Mouse (Mus musculus) limb, embryonic 13.5 days (tissue): ENCODE data around the gene Anpep. TPM values are rescaled to one million over a fixed set of nuclear protein-coding genes. Genes with fewer than 3 reads are reported as not detected.

Experiments
- ATAC-seq: fragments of 200-750 bp; cut with Nextera tagmentation; 2 replicates; pipeline ENCODE4 v1.8.0; 2017; ENCODE audit warnings: low read depth, moderate number of reproducible peaks, moderate TSS enrichment; ENCODE audit not compliant: low FRiP score
- H3K27ac ChIP-seq: fragments of 300-500 bp; sonication (generic); 2 replicates; pipeline ENCODE4 v1.5.1; 2015; ENCODE audit warnings: inconsistent platforms, mild to moderate bottlenecking, moderate library complexity
- H3K27me3 ChIP-seq: fragments of 300-500 bp; sonication (generic); 2 replicates; pipeline ENCODE4 v1.6.1; 2015; ENCODE audit warnings: mild to moderate bottlenecking, inconsistent platforms
- H3K36me3 ChIP-seq: fragments of 300-500 bp; sonication (generic); 2 replicates; pipeline ENCODE4 v1.6.1; 2015; ENCODE audit warnings: inconsistent platforms, mild to moderate bottlenecking, moderate library complexity
- H3K4me1 ChIP-seq: fragments of 300-500 bp; sonication (generic); 2 replicates; pipeline ENCODE4 v1.6.1; 2015; ENCODE audit warnings: inconsistent platforms
- H3K4me2 ChIP-seq: fragments of 300-500 bp; sonication (generic); replicated peaks from 2 replicates; pipeline ENCODE4 v1.6.1; 2015; ENCODE audit warnings: inconsistent platforms, mild to moderate bottlenecking, moderate library complexity
- H3K4me3 ChIP-seq: fragments of 300-500 bp; sonication (generic); 2 replicates; pipeline ENCODE4 v1.5.1; 2015; ENCODE audit warnings: moderate library complexity, mild to moderate bottlenecking, inconsistent platforms
- H3K9ac ChIP-seq: fragments of 300-500 bp; sonication (generic); 2 replicates; pipeline ENCODE4 v1.6.1; 2015; ENCODE audit warnings: mild to moderate bottlenecking, inconsistent platforms
- H3K9me3 ChIP-seq: fragments of 300-500 bp; sonication (generic); 2 replicates; pipeline ENCODE4 v1.6.1; 2016; ENCODE audit warnings: inconsistent platforms
- WGBS: fragments of 180-500 bp; shearing (Covaris S2); methylation state at CpG from one replicate; pipeline ENCODE4 v1.1.7; 2015; 5-methylcytosine and 5-hydroxymethylcytosine counted together
- polyA plus RNA-seq: library from polyadenylated mRNA; unstranded; fragments of >200 nt; fragmentation: Nextera tagmentation; extraction: Ambion mirVana; gene quantifications from 2 replicates; pipeline ENCODE4 v1.2.1, GENCODE M21; 2015

Anpep gene
- polyA plus RNA-seq, 1 experiment from 2014 or later: 15.2 TPM

GRCm38 (mm10) chr7:79883613-79884334 lies 22.9 kb upstream of the Anpep start:
- Histone ChIP-seq H3K4me2 (no peak overlapping the region), H3K4me3 (no peak overlapping the region), H3K27ac (no peak overlapping the region), H3K9ac (no peak overlapping the region), H3K27me3 (no peaks in the 10 kb centered on the region), H3K36me3 (peaks cover 53% of the 10 kb centered on the region), H3K9me3 (no peaks in the 10 kb centered on the region), H3K4me1 (peaks cover 14% of the 10 kb centered on the region)
- no peak for ATAC-seq
- WGBS: 90% methylated on average over 7 of the region's 7 CpGs

DNA sequence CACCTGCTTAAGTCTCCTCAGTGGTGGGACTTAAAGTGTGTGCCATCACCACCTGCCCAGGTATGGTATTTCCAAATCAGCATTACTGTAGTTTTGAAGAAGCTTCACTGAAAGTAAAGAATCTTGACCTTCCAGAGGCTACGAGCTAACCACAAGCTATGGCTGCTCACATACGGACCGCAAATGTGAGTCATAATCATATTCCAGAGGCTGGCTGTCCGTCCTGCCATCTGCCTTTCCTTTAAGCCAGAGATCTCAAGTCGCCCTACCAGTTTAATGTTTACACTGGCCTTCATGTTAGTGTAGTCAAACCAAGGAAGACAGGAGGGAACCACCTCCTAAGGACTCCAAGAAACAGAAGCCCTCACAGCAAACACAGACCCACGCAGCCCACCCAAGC lies 21.0 kb upstream of the Anpep start:
- Histone ChIP-seq H3K9ac (no peak overlapping the region), H3K36me3 (peaks cover 52% of the 10 kb centered on the region), H3K27me3 (no peaks in the 10 kb centered on the region), H3K4me2 (no peak overlapping the region), H3K9me3 (no peaks in the 10 kb centered on the region), H3K4me3 (no peak overlapping the region), H3K4me1 (peaks cover 14% of the 10 kb centered on the region), H3K27ac (no peak overlapping the region)
- WGBS: 94% methylated on average over 6 of the region's 6 CpGs
- ATAC-seq: no peak

- Histone ChIP-seq H3K9me3 (no peaks in the 10 kb centered on the region), H3K36me3 (peaks cover 58% of the 10 kb centered on the region), H3K27me3 (no peaks in the 10 kb centered on the region), H3K4me3 (no peak overlapping the region), H3K9ac (peak overlapping the region; percentile 39; the same call in 1 of the 2 replicates), H3K27ac (peak overlapping the region; percentile 65; the same call in 1 of the 2 replicates), H3K4me1 (peaks cover 14% of the 10 kb centered on the region), H3K4me2 (no peak overlapping the region)
- ATAC-seq: peak; percentile 54; the same call in 1 of the 2 replicates
- WGBS: 23% methylated on average over 3 of the region's 3 CpGs
These were observed 20.1 kb upstream of the Anpep start for GRCm38 (mm10) chr7:79880998-79881397.

GRCm38 (mm10) chr7:79880033-79880432 lies 19.2 kb upstream of the Anpep start:
- no peak overlapping the region for H3K27ac ChIP-seq
- H3K9ac ChIP-seq: no peak overlapping the region
- H3K27me3 ChIP-seq: no peaks in the 10 kb centered on the region
- ATAC-seq: no peak
- H3K9me3 ChIP-seq: no peaks in the 10 kb centered on the region
- no peak overlapping the region for H3K4me3 ChIP-seq
- peaks cover 14% of the 10 kb centered on the region for H3K4me1 ChIP-seq
- WGBS: 80% methylated on average over 6 of the region's 6 CpGs
- H3K36me3 ChIP-seq: peaks cover 52% of the 10 kb centered on the region
- H3K4me2 ChIP-seq: no peak overlapping the region

DNA sequence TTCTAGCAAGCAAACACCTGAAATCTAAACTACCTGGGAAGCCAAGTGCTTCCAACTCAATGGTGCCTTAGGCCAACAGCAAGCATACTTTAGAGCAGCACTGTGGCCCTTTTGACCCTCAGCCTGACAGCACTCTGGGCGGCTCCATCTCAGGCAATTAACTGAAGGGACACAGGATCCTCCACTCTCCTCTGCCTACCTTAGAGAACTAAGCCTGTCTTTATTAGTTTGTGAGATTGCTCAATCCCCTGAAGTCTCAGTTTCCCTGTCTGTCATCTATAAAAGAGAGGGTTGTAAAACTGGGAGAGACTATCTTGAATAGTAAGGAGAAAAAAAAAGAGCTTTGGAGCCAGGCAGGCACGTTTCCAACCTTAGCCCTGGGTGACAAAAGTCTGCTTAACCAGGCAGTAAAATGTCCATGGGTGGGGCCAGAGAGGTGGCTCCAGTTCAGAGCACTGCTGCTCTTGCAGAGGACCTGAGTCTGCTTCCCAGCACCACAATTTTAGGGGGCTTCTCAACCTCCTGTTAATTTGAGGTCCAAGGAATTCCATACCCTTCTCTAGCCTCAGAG lies 17.7 kb upstream of the Anpep start:
- no peak overlapping the region for H3K9ac ChIP-seq
- H3K27me3 ChIP-seq: no peaks in the 10 kb centered on the region
- H3K4me3 ChIP-seq: no peak overlapping the region
- H3K36me3 ChIP-seq: peaks cover 47% of the 10 kb centered on the region
- H3K27ac ChIP-seq: no peak overlapping the region
- 44% methylated on average over 2 of the region's 2 CpGs for WGBS
- no peaks in the 10 kb centered on the region for H3K9me3 ChIP-seq
- no peak overlapping the region for H3K4me2 ChIP-seq
- peaks cover 14% of the 10 kb centered on the region for H3K4me1 ChIP-seq
- no peak for ATAC-seq

GRCm38 (mm10) chr7:79873407-79873806 lies 12.5 kb upstream of the Anpep start:
- H3K4me3 ChIP-seq: no peak overlapping the region
- H3K4me2 ChIP-seq: no peak overlapping the region
- H3K27ac ChIP-seq: no peak overlapping the region
- WGBS: 76% methylated on average over 6 of the region's 6 CpGs
- no peaks in the 10 kb centered on the region for H3K9me3 ChIP-seq
- H3K9ac ChIP-seq: no peak overlapping the region
- no peaks in the 10 kb centered on the region for H3K27me3 ChIP-seq
- ATAC-seq: no peak
- H3K4me1 ChIP-seq: peaks cover 13% of the 10 kb centered on the region
- peaks cover 9% of the 10 kb centered on the region for H3K36me3 ChIP-seq

- no peaks in the 10 kb centered on the region for H3K27me3 ChIP-seq
These were observed 11.0 kb upstream of the Anpep start for GRCm38 (mm10) chr7:79871797-79872345.

DNA sequence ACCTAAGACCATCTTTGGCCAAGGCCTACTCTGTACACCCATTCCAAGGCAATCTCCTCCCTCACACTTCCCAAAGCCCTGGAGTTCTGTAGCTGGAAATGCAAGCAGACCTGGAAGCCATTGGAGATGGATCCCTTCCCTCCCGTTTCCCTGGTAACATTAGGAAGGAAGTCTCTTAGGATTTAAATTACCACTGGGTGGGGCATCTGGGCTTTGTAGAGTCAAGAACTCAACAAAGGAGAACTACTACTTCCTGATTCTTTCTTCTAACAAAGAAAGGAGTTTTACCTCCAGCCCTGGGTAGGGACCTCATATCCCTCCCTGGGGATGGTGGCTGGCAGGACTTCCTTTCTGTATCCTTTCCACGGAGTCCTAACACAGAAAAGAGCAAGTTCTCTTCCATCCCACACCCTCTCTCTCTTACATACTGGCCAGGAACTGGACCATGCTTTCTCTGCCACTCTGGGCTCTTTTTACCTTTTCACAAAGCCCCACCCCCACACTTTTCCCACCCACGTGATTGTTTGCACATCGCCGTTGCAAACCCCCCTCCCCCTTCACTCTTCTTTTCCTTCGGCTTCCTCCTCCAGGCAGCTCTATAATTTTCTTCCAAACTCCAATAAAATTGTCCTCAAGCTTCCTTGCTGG lies 8.3 kb upstream of the Anpep start:
- ATAC-seq: no peak
- Histone ChIP-seq H3K9ac (no peak overlapping the region), H3K4me3 (no peak overlapping the region), H3K27me3 (no peaks in the 10 kb centered on the region), H3K4me1 (peaks cover 35% of the 10 kb centered on the region), H3K4me2 (no peak overlapping the region), H3K9me3 (no peaks in the 10 kb centered on the region), H3K27ac (peak overlapping the region; percentile 61; the same call in 1 of the 2 replicates), H3K36me3 (no peaks in the 10 kb centered on the region)
- WGBS: 34% methylated on average over 6 of the region's 6 CpGs

More at GRCm38 (mm10) chr7:79871797-79872345, 11.0 kb upstream of the Anpep start:
- Histone ChIP-seq H3K36me3 (peaks cover 6% of the 10 kb centered on the region), H3K4me1 (peaks cover 29% of the 10 kb centered on the region), H3K4me2 (no peak overlapping the region), H3K4me3 (no peak overlapping the region), H3K9me3 (no peaks in the 10 kb centered on the region), H3K9ac (no peak overlapping the region), H3K27ac (no peak overlapping the region)
- WGBS: 80% methylated on average over 6 of the region's 6 CpGs
- no peak for ATAC-seq

GRCm38 (mm10) chr7:79868475-79868874 lies 7.6 kb upstream of the Anpep start:
- Histone ChIP-seq H3K4me3 (no peak overlapping the region), H3K4me1 (peaks cover 35% of the 10 kb centered on the region), H3K4me2 (no peak overlapping the region), H3K27ac (peak overlapping the region; percentile 61; the same call in 1 of the 2 replicates), H3K9me3 (no peaks in the 10 kb centered on the region), H3K36me3 (no peaks in the 10 kb centered on the region), H3K27me3 (no peaks in the 10 kb centered on the region), H3K9ac (no peak overlapping the region)
- no peak for ATAC-seq
- WGBS: 56% methylated on average over 7 of the region's 7 CpGs

DNA sequence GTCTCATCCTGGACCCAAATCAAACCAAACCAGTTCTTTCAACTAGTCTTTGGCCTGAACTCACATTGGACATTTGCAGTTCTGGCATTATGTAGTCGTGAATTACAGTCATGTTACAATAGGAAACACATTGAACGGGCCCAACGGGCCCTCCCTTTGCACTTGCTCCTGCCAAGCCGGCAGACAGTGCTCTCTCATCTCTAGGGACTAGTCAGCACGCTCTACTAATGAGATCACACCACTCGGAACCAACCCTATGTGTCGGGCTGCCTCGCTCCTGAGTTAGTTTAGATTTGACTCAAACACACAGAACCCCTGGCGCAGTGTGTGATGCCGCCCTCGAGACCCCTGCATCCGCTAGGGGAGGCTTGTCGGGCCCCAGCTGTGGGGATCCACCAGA lies 7.0 kb upstream of the Anpep start:
- Histone ChIP-seq H3K9ac (no peak overlapping the region; the same call in 1 of the 2 replicates), H3K4me3 (no peak overlapping the region), H3K27me3 (no peaks in the 10 kb centered on the region), H3K36me3 (no peaks in the 10 kb centered on the region), H3K9me3 (no peaks in the 10 kb centered on the region), H3K4me1 (peaks cover 35% of the 10 kb centered on the region), H3K4me2 (no peak overlapping the region), H3K27ac (peak overlapping the region; percentile 61; the same call in 1 of the 2 replicates)
- ATAC-seq: no peak
- WGBS: 69% methylated on average over 13 of the region's 13 CpGs

GRCm38 (mm10) chr7:79866294-79867000 lies 5.6 kb upstream of the Anpep start:
- Histone ChIP-seq H3K27me3 (no peaks in the 10 kb centered on the region), H3K36me3 (no peaks in the 10 kb centered on the region), H3K9ac (no peak overlapping the region), H3K4me3 (no peak overlapping the region), H3K9me3 (no peaks in the 10 kb centered on the region), H3K4me2 (no peak overlapping the region), H3K4me1 (peaks cover 35% of the 10 kb centered on the region), H3K27ac (peak overlapping the region; percentile 59; the same call in 1 of the 2 replicates)
- WGBS: 39% methylated on average over 3 of the region's 3 CpGs
- ATAC-seq: peak; percentile 88
